Mouse (Mus musculus): ENCODE measurements around the gene Asic3.

DNA sequence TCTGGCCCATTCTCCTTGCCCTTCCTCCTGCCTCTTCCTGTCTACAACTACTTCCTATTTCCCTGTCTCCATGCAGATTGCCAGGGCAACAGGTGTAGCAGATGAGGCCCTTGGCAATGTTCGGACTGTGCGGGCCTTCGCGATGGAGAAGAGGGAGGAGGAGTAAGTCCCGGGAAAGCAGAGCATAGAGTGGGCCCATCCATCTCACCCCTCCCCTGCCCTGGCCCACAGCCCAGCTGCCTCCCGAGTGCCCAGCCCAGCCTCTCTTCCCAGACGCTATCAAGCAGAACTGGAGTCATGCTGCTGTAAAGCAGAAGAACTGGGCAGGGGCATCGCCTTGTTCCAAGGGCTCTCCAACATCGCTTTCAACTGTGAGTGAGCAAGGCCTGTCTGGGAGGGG is 11.2 kb upstream of the Asic3 start:
- no peak for TF ChIP-seq CTCF (IDR thresholded peaks at IDR 0.05; ENCODE audit: borderline replicate concordance, extremely low read depth, insufficient read depth, insufficient read length)
- no peak for TF ChIP-seq POLR2A (IDR thresholded peaks at IDR 0.05; ENCODE audit: borderline replicate concordance, extremely low read depth, insufficient read depth, insufficient read length, poor library complexity, severe bottlenecking)

Measured in brain, embryonic 14.5 days (tissue).